Mouse (Mus musculus): ENCODE data around the gene Dnajc17. TPM values are rescaled to one million over a fixed set of nuclear protein-coding genes. Genes with fewer than 3 reads are reported as not detected.

Dnajc17 gene
- polyA plus RNA-seq, 1 experiment from 2014 or later = 18.6 TPM

DNA sequence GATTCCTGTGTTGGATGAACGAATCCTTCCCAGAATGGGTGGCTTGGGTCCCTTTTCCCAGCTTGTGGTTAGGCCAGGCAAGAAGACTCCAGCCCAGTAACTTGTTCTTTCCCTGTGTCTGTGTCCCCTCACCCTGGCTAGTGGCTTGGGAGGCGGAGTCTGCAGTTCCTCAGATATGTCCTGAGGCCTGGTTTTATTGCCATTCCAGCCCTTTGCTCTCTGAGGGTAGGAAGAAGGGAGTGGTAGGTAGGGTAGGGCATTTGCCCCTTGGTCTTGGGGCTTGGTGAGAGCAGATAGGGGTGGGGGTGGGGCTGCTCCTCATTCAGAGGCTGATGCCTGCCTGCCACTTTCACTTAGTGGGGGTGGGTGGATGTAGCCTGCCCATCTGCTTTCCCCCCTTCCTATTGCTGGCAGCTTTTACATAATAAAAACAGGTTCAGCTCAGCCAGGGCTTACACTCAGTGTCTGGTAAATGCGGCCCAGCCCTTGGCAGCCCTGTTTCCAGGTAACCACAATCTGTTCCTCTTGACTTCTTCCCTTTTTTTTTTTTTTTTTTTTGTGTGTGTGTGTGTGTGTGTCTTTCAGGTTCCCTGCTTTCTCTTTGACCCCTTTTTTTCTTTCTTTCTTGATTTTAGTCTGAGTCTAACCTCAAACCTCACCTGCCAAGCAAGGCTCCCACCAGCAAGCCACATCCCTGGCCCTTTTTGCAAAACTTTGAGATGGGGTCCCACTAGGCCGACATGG is 31.7 kb upstream of the Dnajc17 start:
- ATAC-seq = no peak
- H3K27me3 ChIP-seq = no peaks in the 10 kb centered on the region
- in situ Hi-C loops (cut with MboI; ENCODE audit: low pct_unique_long_range_greater_than_20kb) = no loop called here
- ChIA-PET CTCF (no interaction called here), POLR2A (no interaction called here)
- no peak for TF ChIP-seq CTCF (IDR thresholded peaks at IDR 0.05)
- DNase-seq (ENCODE audit: low read depth, low spot score) = no peak

DNA sequence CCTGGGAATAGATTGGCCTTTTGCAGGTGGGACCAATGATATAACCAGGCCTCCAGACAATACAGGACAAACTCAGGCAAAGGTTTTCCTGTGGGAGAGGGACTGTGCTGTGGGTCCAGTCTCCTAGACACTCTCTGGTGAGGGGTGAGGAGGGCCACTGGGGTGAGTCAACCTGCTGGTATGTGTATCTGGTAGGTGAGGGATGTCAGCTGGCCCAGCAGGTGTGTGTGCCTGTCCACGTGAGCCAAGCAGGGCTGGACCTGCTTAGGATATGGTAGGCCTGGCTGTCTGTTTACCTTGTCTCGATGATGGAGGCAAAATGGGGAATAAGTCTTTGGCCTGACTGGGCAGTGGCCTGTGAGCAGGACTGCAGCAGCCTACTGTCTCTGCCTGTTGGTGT is 30.1 kb upstream of the Dnajc17 start:
- ChIA-PET POLR2A (interaction anchor here (0.7 kb wide), 1 partner anchor 1666 kb away, joined by 3 read pairs; no protein-coding TSS in a partner anchor), CTCF (no interaction called here)
- DNase-seq (ENCODE audit: low read depth, low spot score) (no peak), ATAC-seq (no peak)
- no peaks in the 10 kb centered on the region for H3K27me3 ChIP-seq
- in situ Hi-C loops (cut with MboI; ENCODE audit: low pct_unique_long_range_greater_than_20kb) = no loop called here
- TF ChIP-seq CTCF (IDR thresholded peaks at IDR 0.05) = no peak

DNA sequence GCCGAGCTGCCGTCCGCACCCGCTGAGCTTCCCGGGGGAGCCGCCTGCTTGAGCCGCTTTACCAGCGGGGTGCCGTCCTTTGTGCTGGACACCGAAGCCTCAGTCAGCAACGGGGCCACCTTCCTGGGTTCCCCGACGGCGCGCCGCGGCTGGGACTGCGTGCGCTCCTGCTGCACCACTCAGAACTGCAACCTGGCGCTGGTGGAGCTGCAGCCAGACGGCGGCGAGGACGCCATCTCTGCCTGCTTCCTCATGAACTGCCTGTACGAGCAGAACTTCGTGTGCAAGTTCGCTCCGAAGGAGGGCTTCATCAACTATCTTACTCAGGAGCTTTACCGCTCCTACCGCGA is 29.3 kb upstream of the Dnajc17 start:
- CTCF ChIA-PET = no interaction called here
- ATAC-seq (no peak), DNase-seq (ENCODE audit: low read depth, low spot score) (no peak)
- POLR2A ChIA-PET = interaction anchor here (0.7 kb wide), 1 partner anchor 1665 kb away, joined by 3 read pairs; no protein-coding TSS in a partner anchor
- in situ Hi-C loops (cut with MboI; ENCODE audit: low pct_unique_long_range_greater_than_20kb) = no loop called here
- H3K27me3 ChIP-seq = no peaks in the 10 kb centered on the region
- no peak for TF ChIP-seq CTCF (IDR thresholded peaks at IDR 0.05)

DNA sequence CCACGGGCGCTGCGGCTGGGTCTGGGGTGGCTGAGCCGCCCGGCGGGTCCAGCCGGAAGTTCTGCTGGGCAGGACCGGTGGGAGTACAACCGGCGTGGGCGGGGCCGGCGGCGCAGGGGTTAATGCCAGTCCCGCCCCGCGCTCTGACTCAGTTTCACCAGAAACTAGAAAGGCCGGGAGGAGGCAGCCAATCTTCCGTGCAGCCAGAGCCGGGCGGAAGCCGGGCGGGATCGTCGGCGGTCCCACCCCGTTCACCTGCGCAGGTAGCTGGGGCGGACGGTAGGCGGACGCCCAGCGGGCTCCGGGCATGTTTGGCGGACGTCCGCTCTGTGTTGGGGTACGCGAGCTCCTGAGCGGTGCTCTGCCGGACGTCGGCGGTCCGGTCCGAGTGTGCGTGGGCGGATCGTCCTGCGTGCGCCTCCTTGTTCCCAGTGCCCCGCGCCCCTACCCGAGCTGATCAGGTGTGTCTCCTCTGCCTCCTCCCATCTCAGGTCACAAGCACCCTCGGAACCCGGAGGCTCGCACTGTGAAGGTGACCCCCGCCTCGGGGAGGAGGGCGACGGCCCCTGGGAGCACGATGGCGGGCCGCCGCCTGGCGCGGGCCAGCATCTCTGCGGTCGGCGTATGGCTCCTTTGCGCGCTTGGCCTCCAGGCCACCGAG is 28.7 kb upstream of the Dnajc17 start, which contains the start of gene Spint1:
Gene Spint1 (plus strand): TSS at position 153 of the 661 bp plus-strand sequence.
- in situ Hi-C loops (cut with MboI; ENCODE audit: low pct_unique_long_range_greater_than_20kb) = no loop called here
- no peaks in the 10 kb centered on the region for H3K27me3 ChIP-seq
- ChIA-PET CTCF (no interaction called here), POLR2A (no interaction called here)
- no peak for TF ChIP-seq CTCF (IDR thresholded peaks at IDR 0.05)
- DNase-seq (ENCODE audit: low read depth, low spot score) (no peak), ATAC-seq (no peak)

DNA sequence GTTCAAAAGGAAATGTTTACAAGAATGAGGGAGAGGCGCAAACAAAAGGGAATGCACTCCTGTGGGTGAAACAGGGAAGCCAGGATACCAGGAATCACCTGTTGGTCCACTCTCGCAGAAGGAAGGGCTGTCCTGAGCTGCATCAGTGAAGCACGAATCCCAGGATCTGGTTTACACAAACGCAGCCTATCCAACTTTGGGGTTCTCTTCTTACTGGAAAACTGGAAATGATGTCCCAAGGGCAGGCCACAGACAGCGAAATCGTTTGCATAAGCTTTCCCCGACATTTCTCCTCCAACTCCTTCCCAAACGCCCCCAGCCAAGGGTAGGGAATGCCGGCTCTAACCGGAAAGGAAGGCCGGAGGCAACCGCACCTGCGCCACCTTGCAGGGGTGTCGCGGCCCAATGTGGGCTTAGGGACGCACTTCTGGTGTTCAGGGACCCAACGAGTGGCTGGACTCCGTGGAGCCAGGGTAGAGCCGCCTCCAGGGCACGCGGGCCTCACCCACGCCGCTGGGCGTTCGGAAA is 28.2 kb upstream of the Dnajc17 start:
- no peak for DNase-seq (ENCODE audit: low read depth, low spot score)

DNA sequence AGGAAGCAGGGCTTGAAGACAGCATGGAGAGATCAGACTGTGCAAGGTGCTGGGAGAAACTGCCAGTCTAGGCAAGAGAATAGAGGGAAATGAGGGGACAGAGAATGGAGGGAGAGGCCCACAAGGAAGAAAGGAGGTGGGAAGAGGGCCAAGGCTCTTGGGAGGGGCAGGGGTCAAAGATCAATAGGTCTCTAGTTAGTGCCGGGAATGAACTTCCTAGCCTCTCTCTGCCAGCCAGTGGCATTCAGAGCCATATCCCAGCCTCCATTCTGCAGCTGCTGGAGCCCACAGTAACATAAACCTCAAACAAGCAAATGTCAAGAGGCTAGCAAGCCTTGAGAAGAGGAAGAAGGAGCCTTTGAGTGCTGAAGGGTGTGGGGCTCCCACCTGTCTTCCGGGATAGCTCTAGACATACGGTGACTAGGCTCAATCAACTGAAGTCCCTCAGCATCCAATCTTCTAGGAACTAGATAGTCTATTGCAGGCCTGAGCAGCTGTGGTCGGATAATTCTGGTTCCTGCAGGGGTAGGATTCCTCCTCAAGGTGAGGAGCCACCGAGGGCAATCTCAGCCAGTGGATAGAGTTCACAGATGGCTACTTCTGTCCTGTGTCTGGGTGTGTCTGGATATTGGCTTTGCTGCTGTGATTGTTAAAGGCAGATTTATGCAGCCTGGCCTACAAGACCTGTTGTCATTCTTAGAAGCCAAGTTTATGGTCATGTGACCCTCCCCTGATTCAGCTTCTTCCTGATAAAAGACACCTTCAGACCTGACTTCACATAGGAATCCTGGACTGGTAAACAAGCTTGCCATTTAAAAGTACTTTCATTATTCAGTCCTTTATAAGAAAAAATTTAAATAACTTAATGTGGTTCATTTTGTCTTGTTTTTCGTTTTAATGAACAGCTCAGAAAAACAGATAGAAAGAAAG is 21.4 kb upstream of the Dnajc17 start, which contains the start of gene Ppp1r14d:
Gene Ppp1r14d (minus strand): TSS at position 132 of the 930 bp plus-strand sequence.
- ChIA-PET CTCF (no interaction called here), POLR2A (no interaction called here)
- no peaks in the 10 kb centered on the region for H3K27me3 ChIP-seq
- in situ Hi-C loops (cut with MboI; ENCODE audit: low pct_unique_long_range_greater_than_20kb) = no loop called here
- TF ChIP-seq CTCF (IDR thresholded peaks at IDR 0.05) = no peak
- ATAC-seq (no peak), DNase-seq (ENCODE audit: low read depth, low spot score) (no peak)

More for the DNA sequence above, 28.2 kb upstream of the Dnajc17 start:
- CTCF ChIA-PET = no interaction called here
- in situ Hi-C loops (cut with MboI; ENCODE audit: low pct_unique_long_range_greater_than_20kb) = no loop called here
- ATAC-seq = no peak
- POLR2A ChIA-PET = no interaction called here
- H3K27me3 ChIP-seq = no peaks in the 10 kb centered on the region
- no peak for TF ChIP-seq CTCF (IDR thresholded peaks at IDR 0.05)

DNA sequence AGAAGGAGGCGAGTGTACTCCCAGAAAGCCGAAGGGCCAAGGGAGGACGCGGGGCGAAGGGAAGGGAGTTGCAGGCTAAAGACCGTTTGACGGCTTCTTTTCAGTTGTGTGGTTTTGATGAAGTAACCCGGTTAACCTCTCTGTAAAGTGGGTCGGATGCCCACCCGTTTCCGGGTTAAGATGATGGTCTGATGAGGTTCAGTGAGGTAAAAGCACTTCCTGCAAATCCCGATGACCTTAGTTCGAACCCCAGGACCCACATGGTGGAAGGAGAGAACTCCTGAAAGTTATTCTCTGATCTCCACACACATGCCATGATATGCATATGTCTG is 547 bp upstream of the Dnajc17 start:
- ATAC-seq = no peak

DNA sequence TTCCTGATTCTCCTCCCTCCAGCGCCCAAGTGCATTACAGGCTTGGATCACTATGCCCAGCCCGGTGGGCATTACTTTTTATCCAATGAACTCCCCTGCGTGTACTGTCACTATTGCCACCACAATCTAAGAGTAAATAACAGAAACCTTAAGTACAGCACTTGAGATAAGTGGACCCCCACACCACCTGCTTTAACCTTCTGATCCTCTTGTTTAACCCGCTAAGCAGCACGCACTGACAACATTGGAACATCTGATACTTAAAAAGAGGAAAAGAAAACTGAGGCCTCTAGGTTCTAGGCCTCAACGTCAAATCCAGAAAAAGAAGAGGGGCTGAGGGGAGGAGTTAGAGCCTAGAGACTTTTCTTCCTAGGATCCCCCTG is 643 bp downstream of the Dnajc17 start:
- no peaks in the 10 kb centered on the region for H3K27me3 ChIP-seq
- ATAC-seq (no peak), DNase-seq (ENCODE audit: low read depth, low spot score) (no peak)
- POLR2A ChIA-PET = no interaction called here
- CTCF ChIA-PET = no interaction called here
- TF ChIP-seq CTCF (IDR thresholded peaks at IDR 0.05) = no peak
- in situ Hi-C loops (cut with MboI; ENCODE audit: low pct_unique_long_range_greater_than_20kb) = loop anchor here (10.0 kb wide), 1 partner anchor 77 kb away; the partner anchor contains the start of gene Vps18

More for the DNA sequence above, 547 bp upstream of the Dnajc17 start:
- in situ Hi-C loops (cut with MboI; ENCODE audit: low pct_unique_long_range_greater_than_20kb) = loop anchor here (10.0 kb wide), 1 partner anchor 76 kb away; the partner anchor contains the start of gene Vps18
- POLR2A ChIA-PET = interaction anchor here (1.1 kb wide), 1 partner anchor 9 kb away, joined by 4 read pairs; no protein-coding TSS in a partner anchor
- no peaks in the 10 kb centered on the region for H3K27me3 ChIP-seq
- no peak for TF ChIP-seq CTCF (IDR thresholded peaks at IDR 0.05)
- no peak for DNase-seq (ENCODE audit: low read depth, low spot score)
- CTCF ChIA-PET = interaction anchor here (0.8 to 1.2 kb wide), 2 partner anchors 9 to 15 kb away, joined by 3 read pairs; no protein-coding TSS in a partner anchor

DNA sequence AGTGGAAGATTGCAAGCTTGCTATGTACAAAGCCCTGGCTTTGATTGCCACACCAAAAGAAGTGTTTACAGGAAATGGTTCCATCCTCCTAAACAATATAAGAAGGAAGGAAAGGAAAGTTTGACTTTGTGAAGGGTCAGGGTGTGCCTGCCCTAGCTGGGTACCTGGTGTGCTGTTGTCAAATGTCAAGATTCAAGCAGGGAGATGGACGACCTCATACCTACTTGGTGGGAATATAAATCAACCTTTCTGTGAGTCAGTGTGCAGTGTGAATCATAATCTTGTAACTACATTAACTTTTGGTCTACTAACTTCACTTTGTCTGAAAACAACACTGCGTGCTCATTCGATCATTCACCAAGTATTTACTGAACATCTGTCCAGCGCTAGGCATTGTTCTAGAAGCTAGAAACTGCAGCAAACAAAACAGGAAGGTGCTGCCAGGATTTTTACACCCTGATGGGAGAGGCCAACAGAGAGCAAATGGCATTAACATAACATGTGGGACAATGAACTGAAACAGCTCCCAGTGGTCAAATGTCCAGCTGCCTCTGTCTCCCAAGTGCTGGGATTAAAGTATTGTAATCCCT is 4.6 kb downstream of the Dnajc17 start:
- in situ Hi-C loops (cut with MboI; ENCODE audit: low pct_unique_long_range_greater_than_20kb) = loop anchor here (10.0 kb wide), 1 partner anchor 81 kb away; the partner anchor contains the start of gene Vps18
- ChIA-PET POLR2A (no interaction called here), CTCF (interaction anchor here (1.2 to 2.6 kb wide), 4 partner anchors 10 to 104 kb away, joined by 3 to 6 read pairs (median 4); no protein-coding TSS in a partner anchor)
- ATAC-seq = no peak
- TF ChIP-seq CTCF (IDR thresholded peaks at IDR 0.05) = no peak
- no peaks in the 10 kb centered on the region for H3K27me3 ChIP-seq
- no peak for DNase-seq (ENCODE audit: low read depth, low spot score)
